Mouse (Mus musculus) adrenal gland, postnatal 10 days (tissue): ENCODE data around the gene Fap. TPM values are rescaled to one million over a fixed set of nuclear protein-coding genes. Genes with fewer than 3 reads are reported as not detected.

Source experiments
- DNase-seq: peaks from one replicate; pipeline ENCODE4 v3.0.0; 2021; ENCODE audit warnings: mixed read lengths
- total RNA-seq, 2 experiments: library from RNA; stranded (reverse); gene quantifications; 2 replicates each; pipeline ENCODE4 v1.2.3; 2021

Gene Fap
- total RNA-seq, 2 experiments from 2014 or later, result 10.6 to 11.8 TPM

- DNase-seq, result no peak
Observed at GRCm38 (mm10) chr2:62531065-62531464, 42.8 kb downstream of the Fap start.

GRCm38 (mm10) chr2:62526399-62526798 lies 47.5 kb downstream of the Fap start:
- no peak for DNase-seq

- no peak for DNase-seq
Observed at GRCm38 (mm10) chr2:62517790-62518189, 56.1 kb downstream of the Fap start.

- DNase-seq, result no peak
Observed at GRCm38 (mm10) chr2:62514477-62514876, 59.4 kb downstream of the Fap start.

GRCm38 (mm10) chr2:62513477-62513876 lies 60.4 kb downstream of the Fap start:
- DNase-seq, result no peak

- DNase-seq, result no peak
Observed at GRCm38 (mm10) chr2:62507130-62507529, 66.7 kb downstream of the Fap start.

GRCm38 (mm10) chr2:62506441-62506840 lies 67.4 kb downstream of the Fap start:
- DNase-seq, result no peak

- no peak for DNase-seq
Observed at GRCm38 (mm10) chr2:62504269-62504796, 69.5 kb downstream of the Fap start.

GRCm38 (mm10) chr2:62503326-62503725 lies 70.5 kb downstream of the Fap start:
- DNase-seq, result no peak

GRCm38 (mm10) chr2:62502516-62502915 lies 71.4 kb downstream of the Fap start:
- no peak for DNase-seq

GRCm38 (mm10) chr2:62498821-62499220 lies 75.1 kb downstream of the Fap start:
- no peak for DNase-seq

GRCm38 (mm10) chr2:62498086-62498485 lies 75.8 kb downstream of the Fap start:
- no peak for DNase-seq

GRCm38 (mm10) chr2:62497333-62498002 lies 76.4 kb downstream of the Fap start:
- no peak for DNase-seq

- no peak for DNase-seq
Observed at GRCm38 (mm10) chr2:62495407-62495806, 78.5 kb downstream of the Fap start.

- DNase-seq, result no peak
Observed at GRCm38 (mm10) chr2:62489832-62490231, 84.0 kb downstream of the Fap start.

GRCm38 (mm10) chr2:62484906-62485305 lies 89.0 kb downstream of the Fap start:
- DNase-seq, result peak; percentile 25

GRCm38 (mm10) chr2:62483550-62483949 lies 90.3 kb downstream of the Fap start, which contains the start of gene Gcg:
Gene Gcg, minus strand, starts transcription at chr2:62483650.
- DNase-seq, result no peak

GRCm38 (mm10) chr2:62480285-62481198 lies 93.3 kb downstream of the Fap start:
- DNase-seq, result no peak

- DNase-seq, result no peak
Observed at GRCm38 (mm10) chr2:62469551-62469950, 104.3 kb downstream of the Fap start.

GRCm38 (mm10) chr2:62463287-62463686 lies 110.6 kb downstream of the Fap start:
- DNase-seq, result no peak

- no peak for DNase-seq
Observed at GRCm38 (mm10) chr2:62462174-62462573, 111.7 kb downstream of the Fap start.

GRCm38 (mm10) chr2:62460815-62461450 lies 112.9 kb downstream of the Fap start:
- DNase-seq, result no peak
